Mouse (Mus musculus) ES-E14 (cell line): ENCODE data around the gene Mapk13. TPM values are rescaled to one million over a fixed set of nuclear protein-coding genes. Genes with fewer than 3 reads are reported as not detected.

Experiments
- DNase-seq: peaks from one replicate; pipeline ENCODE4 v3.0.0-alpha.2; 2013; ENCODE audit warnings: low read depth, low spot score
- H3K27ac ChIP-seq: 2 replicates; pipeline ENCODE4 v1.5.1; 2012; ENCODE audit warnings: low read depth, mild to moderate bottlenecking, low read length, moderate library complexity, mixed read lengths; ENCODE audit not compliant: poor library complexity, insufficient read depth, severe bottlenecking
- H3K36me3 ChIP-seq: 2 replicates; pipeline ENCODE4 v1.6.1; 2012; ENCODE audit warnings: mild to moderate bottlenecking, low read length, moderate library complexity, mixed read lengths; ENCODE audit not compliant: control insufficient read depth, poor library complexity, insufficient read depth, severe bottlenecking
- H3K4me1 ChIP-seq, 2 experiments: fragments of 150-350 bp in 1 of 2; sonication (generic) in 1 of 2; 2 replicates each; pipeline ENCODE4 v1.6.1; 2012; ENCODE audit warnings: low read length in 2 of 2, mild to moderate bottlenecking in 1 of 2, mixed read lengths in 1 of 2; ENCODE audit not compliant: control insufficient read depth in 2 of 2, insufficient read depth in 2 of 2, poor library complexity in 1 of 2
- H3K4me3 ChIP-seq, 2 experiments: fragments of 150-350 bp in 1 of 2; sonication (generic) in 1 of 2; 2 replicates each; pipeline ENCODE4 v1.5.1; 2012; ENCODE audit warnings: low read length in 2 of 2, low read depth in 1 of 2, mild to moderate bottlenecking in 1 of 2, mixed read lengths in 1 of 2; ENCODE audit not compliant: insufficient read depth in 1 of 2, poor library complexity in 1 of 2, severe bottlenecking in 1 of 2
- H3K9ac ChIP-seq: 2 replicates; pipeline ENCODE4 v1.6.1; 2012; ENCODE audit warnings: low read depth, mild to moderate bottlenecking, low read length, mixed read lengths; ENCODE audit not compliant: poor library complexity, insufficient read depth, severe bottlenecking
- H3K9me3 ChIP-seq: fragments of 150-350 bp; sonication (generic); 2 replicates; pipeline ENCODE4 v1.6.1; 2012; ENCODE audit warnings: low read depth, mild to moderate bottlenecking, low read length; ENCODE audit not compliant: control insufficient read depth, insufficient read depth
- CHD2 ChIP-seq: IDR thresholded peaks from 2 replicates; pipeline ENCODE4 v1.6.1; 2014; ENCODE audit warnings: mild to moderate bottlenecking, low read depth, low read length, inconsistent platforms
- HCFC1 ChIP-seq: IDR thresholded peaks from 2 replicates; pipeline ENCODE4 v1.6.1; 2012; ENCODE audit warnings: low read length, inconsistent platforms, borderline replicate concordance; ENCODE audit not compliant: insufficient read depth
- MAFK ChIP-seq: IDR thresholded peaks from 2 replicates; pipeline ENCODE4 v1.6.1; 2014; ENCODE audit warnings: mild to moderate bottlenecking, low read depth, low read length, inconsistent platforms; ENCODE audit not compliant: insufficient read depth
- ZC3H11A ChIP-seq: IDR thresholded peaks from 2 replicates; pipeline ENCODE4 v1.6.1; 2012; ENCODE audit warnings: low read depth, mild to moderate bottlenecking, inconsistent platforms, low read length, borderline replicate concordance
- ZNF384 ChIP-seq: IDR thresholded peaks from 2 replicates; pipeline ENCODE4 v1.6.1; 2012; ENCODE audit warnings: low read depth, low read length, inconsistent platforms
- in situ Hi-C, 2 experiments: fragments of 600-800 bp; cut with MboI; formaldehyde crosslinking; loops; one replicate each; pipeline ENCODE4 v1.15.1; 2025; ENCODE audit warnings: low sequenced_read_pairs in 2 of 2, inconsistent platforms in 1 of 2; ENCODE audit not compliant: unreplicated experiment in 2 of 2
- total RNA-seq: library from RNA; depleted of rRNA; stranded (reverse); fragments of 300-350 nt; gene quantifications from 2 replicates; pipeline ENCODE4 v1.2.3, GENCODE M21; 2012

Gene Mapk13
- total RNA-seq, 1 experiment: 7.1 TPM

DNA sequence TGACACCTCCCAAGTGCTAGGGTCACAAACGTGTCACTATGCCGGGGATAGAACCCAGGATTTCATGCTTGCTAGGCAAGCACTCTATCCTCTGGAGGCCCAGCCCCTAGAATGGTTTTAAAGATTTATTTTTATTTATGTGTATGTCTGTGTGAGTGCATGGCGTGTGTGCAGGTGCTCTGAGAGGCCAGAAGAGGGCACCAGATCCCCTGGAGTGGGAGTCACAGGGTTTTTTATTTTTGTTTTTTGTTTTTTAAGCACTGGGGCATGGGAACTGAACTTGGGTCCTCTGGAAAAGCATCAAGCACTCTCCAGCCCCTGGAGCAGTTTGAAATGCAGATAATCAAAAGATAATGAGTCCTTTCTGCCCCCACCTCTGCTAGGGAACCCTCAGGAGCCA, 7.7 kb downstream of the Mapk13 start:
- no peak overlapping the region for H3K9ac ChIP-seq
- in situ Hi-C loops: no loop called here
- H3K4me3 ChIP-seq: no peak overlapping the region
- no peaks in the 10 kb centered on the region for H3K9me3 ChIP-seq
- no peak overlapping the region for H3K27ac ChIP-seq
- DNase-seq: no peak
- peaks cover 3% of the 10 kb centered on the region; the same call in 1 of the 2 replicates for H3K36me3 ChIP-seq
- H3K4me1 ChIP-seq: peaks cover 0 to 15% of the 10 kb centered on the region in 2 experiments; a peak in 2 of 4 replicates
- no peak for TF ChIP-seq HCFC1
- peak; percentile 23; the same call in 1 of the 2 replicates for TF ChIP-seq ZC3H11A
- TF ChIP-seq MAFK: no peak

DNA sequence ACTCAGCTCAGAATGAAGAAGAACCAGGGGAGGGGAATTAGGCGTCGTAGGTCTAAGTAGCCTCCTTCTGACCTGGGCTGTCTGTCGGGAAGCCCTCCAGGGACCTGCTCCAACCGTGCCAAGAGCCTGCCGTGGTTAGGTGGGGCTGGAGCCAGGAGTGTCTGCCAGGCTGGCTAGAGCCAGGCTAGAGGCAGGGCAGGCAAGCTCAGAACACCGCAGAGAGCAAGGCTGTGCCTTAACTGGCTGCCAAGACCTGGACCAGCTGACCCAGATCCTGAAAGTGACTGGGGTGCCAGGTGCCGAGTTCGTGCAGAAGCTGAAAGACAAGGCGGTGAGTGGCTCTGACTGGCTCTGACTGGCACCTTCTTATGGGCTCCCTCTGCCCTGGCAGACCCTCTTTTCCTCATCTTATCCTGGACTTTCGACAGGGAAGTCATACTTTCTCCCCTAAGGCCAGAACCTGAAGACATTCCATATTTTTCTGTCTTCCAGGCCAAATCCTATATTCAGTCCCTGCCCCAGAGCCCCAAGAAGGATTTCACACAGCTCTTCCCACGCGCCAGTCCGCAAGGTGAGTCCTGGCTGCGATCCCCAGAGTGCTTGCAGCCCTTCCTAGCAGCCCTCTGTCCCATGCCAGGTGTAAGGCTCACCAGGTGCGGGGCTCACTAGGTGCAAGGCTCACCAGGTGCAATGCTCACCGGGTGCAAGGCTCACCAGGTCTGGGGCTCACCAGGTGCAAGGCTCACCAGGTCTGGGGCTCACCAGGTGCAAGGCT, 8.3 kb downstream of the Mapk13 start:
- DNase-seq: no peak
- in situ Hi-C loops: no loop called here
- Histone ChIP-seq H3K4me3 (peak overlapping the region in 1 of 2 experiments; percentile 14; a peak in 1 of 4 replicates), H3K4me1 (peaks cover 1 to 17% of the 10 kb centered on the region in 2 experiments), H3K36me3 (peaks cover 3% of the 10 kb centered on the region; the same call in 1 of the 2 replicates), H3K9me3 (no peaks in the 10 kb centered on the region), H3K9ac (no peak overlapping the region), H3K27ac (no peak overlapping the region)
- TF ChIP-seq ZC3H11A (no peak), MAFK (no peak), CHD2 (no peak), HCFC1 (no peak), ZNF384 (no peak)

DNA sequence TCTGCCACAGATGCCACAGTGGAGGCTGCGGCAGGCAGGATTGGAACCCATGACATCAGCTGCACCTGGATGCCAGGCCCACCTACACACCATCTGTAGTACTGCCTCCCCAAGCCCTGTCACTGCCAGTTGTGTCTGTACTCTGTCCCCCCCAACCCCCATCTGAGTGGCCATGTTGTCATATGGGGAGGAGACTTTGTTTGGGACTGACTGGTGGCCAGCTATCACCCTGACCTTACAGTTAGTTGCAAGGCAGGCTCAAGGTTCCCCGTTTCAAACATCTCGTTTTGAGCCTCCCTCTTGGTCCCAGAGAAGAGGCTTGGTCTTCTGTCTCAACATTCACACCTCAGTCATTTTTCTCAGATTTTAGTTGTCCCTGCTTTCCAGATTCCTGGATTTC, 10.6 kb downstream of the Mapk13 start:
- DNase-seq: no peak
- in situ Hi-C loops: no loop called here
- Histone ChIP-seq H3K36me3 (peaks cover 3% of the 10 kb centered on the region; the same call in 1 of the 2 replicates), H3K4me1 (peaks cover 5 to 24% of the 10 kb centered on the region in 2 experiments), H3K27ac (no peak overlapping the region), H3K4me3 (no peak overlapping the region), H3K9ac (no peak overlapping the region), H3K9me3 (no peaks in the 10 kb centered on the region)
- TF ChIP-seq HCFC1: no peak
- TF ChIP-seq ZC3H11A: no peak
- TF ChIP-seq CHD2: no peak
- TF ChIP-seq MAFK: no peak
- TF ChIP-seq ZNF384: no peak

DNA sequence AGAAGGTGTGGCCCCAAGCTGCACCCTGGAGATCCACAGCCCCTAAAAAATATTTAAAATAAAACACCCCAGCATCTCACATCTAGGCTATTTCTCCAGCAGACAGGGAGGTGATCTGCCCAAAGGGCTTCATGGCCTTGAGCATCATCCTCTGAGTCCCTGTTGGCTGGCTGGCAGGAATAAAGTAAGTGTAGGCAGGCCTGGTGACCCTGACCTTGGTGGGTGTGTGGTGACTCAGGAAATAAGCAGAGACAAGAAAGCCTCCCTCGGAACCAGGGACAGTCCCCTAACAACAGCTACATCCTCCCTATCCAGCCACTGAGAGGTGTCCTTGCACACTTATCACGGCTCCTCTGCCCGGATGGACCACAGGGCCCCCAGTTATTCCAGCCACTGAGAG, 11.7 kb downstream of the Mapk13 start:
- no peak overlapping the region for H3K4me3 ChIP-seq
- peak overlapping the region; percentile 76; the same call in 1 of the 2 replicates for H3K27ac ChIP-seq
- no peak for TF ChIP-seq HCFC1
- TF ChIP-seq CHD2: no peak
- no peak for TF ChIP-seq MAFK
- TF ChIP-seq ZC3H11A: no peak
- TF ChIP-seq ZNF384: no peak
- in situ Hi-C loops: no loop called here
- peaks cover 5 to 24% of the 10 kb centered on the region in 2 experiments for H3K4me1 ChIP-seq
- H3K9ac ChIP-seq: no peak overlapping the region; the same call in 1 of the 2 replicates
- DNase-seq: no peak
- no peaks in the 10 kb centered on the region for H3K9me3 ChIP-seq
- peaks cover 3% of the 10 kb centered on the region; the same call in 1 of the 2 replicates for H3K36me3 ChIP-seq
